ENCODE assay signal across 8 mouse cellular contexts in genomic region chr11:88539637-88540478, GRCm38 (mm10).
DNase-seq lines count a peak whose midpoint lies in the region; ATAC-seq and TF ChIP-seq lines count a peak whose summit lies in the region.
"Had no signal": no experiment of that assay in that cellular context is flagged by ENCODE, and none has a peak within 500 bp of the region (broad histone marks: within the 10 kb centered on the region; RNA-seq: fewer than 3 reads in every experiment).

No protein-coding gene starts in this region.

- no peak overlapping the region for H3K4me2 ChIP-seq in lung, embryonic 14.5 days
- H3K4me2 ChIP-seq in forebrain, embryonic 14.5 days (ENCODE audit: low read length) = no peak overlapping the region

- peak overlapping the region; percentile 26 for H3K27ac ChIP-seq in lung, embryonic 14.5 days (ENCODE audit: low read depth)
- peak overlapping the region; percentile 44; the same call in 1 of the 2 replicates for H3K27ac ChIP-seq in forebrain, embryonic 14.5 days (ENCODE audit: low read depth, low read length)

- H3K36me3 ChIP-seq in lung, embryonic 14.5 days (ENCODE audit: insufficient read depth) = no peaks in the 10 kb centered on the region
- no peaks in the 10 kb centered on the region for H3K36me3 ChIP-seq in forebrain, embryonic 14.5 days (ENCODE audit: control insufficient read depth, insufficient read depth, low read length)

- TF ChIP-seq CTCF in lung, embryonic 14.5 days (IDR thresholded peaks at IDR 0.05; ENCODE audit: low read depth) = no peak

- H3K4me1 ChIP-seq in lung, embryonic 14.5 days (ENCODE audit: insufficient read depth) = peaks cover 33% of the 10 kb centered on the region
- H3K4me1 ChIP-seq in forebrain, embryonic 14.5 days (ENCODE audit: control insufficient read depth, insufficient read depth, low read length) = peaks cover 55% of the 10 kb centered on the region

- no peak for ATAC-seq in lung, embryonic 14.5 days (ENCODE audit: insufficient read depth)
- peak; percentile 65 for ATAC-seq in forebrain, embryonic 14.5 days
- peak; percentile 54 for ATAC-seq in inflammation-experienced regulatory T-cells, adult 6 months
- ATAC-seq in frontal cortex, adult (ENCODE audit: low TSS enrichment) = no peak

- H3K9me3 ChIP-seq in lung, embryonic 14.5 days (ENCODE audit: low read depth, low read length) = no peaks in the 10 kb centered on the region
- no peaks in the 10 kb centered on the region for H3K9me3 ChIP-seq in forebrain, embryonic 14.5 days (replicated peaks; ENCODE audit: control insufficient read depth, low read length)

- no peaks in the 10 kb centered on the region for H3K27me3 ChIP-seq in lung, embryonic 14.5 days (ENCODE audit: insufficient read depth, low read length)
- H3K27me3 ChIP-seq in forebrain, embryonic 14.5 days (replicated peaks; ENCODE audit: control insufficient read depth, insufficient read depth, low read length) = no peaks in the 10 kb centered on the region

- 58% methylated on average over 8 of the region's 8 CpGs for WGBS in lung, embryonic 14.5 days
- WGBS in forebrain, embryonic 14.5 days = 21% methylated on average over 8 of the region's 8 CpGs

- no peak overlapping the region for H3K9ac ChIP-seq in lung, embryonic 14.5 days
- H3K9ac ChIP-seq in forebrain, embryonic 14.5 days (ENCODE audit: low read length) = no peak overlapping the region

- H3K4me3 ChIP-seq in lung, embryonic 14.5 days (ENCODE audit: low read depth, low read length) = no peak overlapping the region
- no peak overlapping the region for H3K4me3 ChIP-seq in forebrain, embryonic 14.5 days (ENCODE audit: low read depth, low read length)

- DNase-seq in lung, embryonic 14.5 days = peak; percentile 62
- DNase-seq in lung, postnatal 14 days = no peak
- DNase-seq in forebrain, embryonic 14.5 days (ENCODE audit: low spot score) = peak; percentile 73
- peak; percentile 79 for DNase-seq in retina, embryonic 14.5 days (ENCODE audit: low spot score)
- DNase-seq in cerebellum, postnatal 25 days = no peak
- DNase-seq: thymus, adult 18-20 months had no signal

Comparison
In these comparisons a context has a peak if more than half of its experiments do, and no peak if none do; other contexts are left out.
1. DNase-seq: peak in lung, embryonic 14.5 days (single experiment), forebrain, embryonic 14.5 days (single experiment) and retina, embryonic 14.5 days (single experiment); none in lung, postnatal 14 days (single experiment) and cerebellum, postnatal 25 days (0 of 2).
2. ATAC-seq: peak in forebrain, embryonic 14.5 days (single experiment) and inflammation-experienced regulatory T-cells, adult 6 months (single experiment); none in lung, embryonic 14.5 days (single experiment) and frontal cortex, adult (single experiment).